Mouse (Mus musculus) erythroblast, embryonic 14.5 days (primary cell): ENCODE measurements around the gene Dbndd2.

ENCODE experiments used
- GATA1 ChIP-seq: IDR thresholded peaks from 2 replicates; pipeline ENCODE4 v1.6.1; 2012; ENCODE audit warnings: low read length, inconsistent platforms, mixed read lengths
- TAL1 ChIP-seq: IDR thresholded peaks from 3 replicates; pipeline ENCODE4 v1.6.1; 2012; ENCODE audit warnings: low read length, inconsistent platforms, mixed read lengths

DNA sequence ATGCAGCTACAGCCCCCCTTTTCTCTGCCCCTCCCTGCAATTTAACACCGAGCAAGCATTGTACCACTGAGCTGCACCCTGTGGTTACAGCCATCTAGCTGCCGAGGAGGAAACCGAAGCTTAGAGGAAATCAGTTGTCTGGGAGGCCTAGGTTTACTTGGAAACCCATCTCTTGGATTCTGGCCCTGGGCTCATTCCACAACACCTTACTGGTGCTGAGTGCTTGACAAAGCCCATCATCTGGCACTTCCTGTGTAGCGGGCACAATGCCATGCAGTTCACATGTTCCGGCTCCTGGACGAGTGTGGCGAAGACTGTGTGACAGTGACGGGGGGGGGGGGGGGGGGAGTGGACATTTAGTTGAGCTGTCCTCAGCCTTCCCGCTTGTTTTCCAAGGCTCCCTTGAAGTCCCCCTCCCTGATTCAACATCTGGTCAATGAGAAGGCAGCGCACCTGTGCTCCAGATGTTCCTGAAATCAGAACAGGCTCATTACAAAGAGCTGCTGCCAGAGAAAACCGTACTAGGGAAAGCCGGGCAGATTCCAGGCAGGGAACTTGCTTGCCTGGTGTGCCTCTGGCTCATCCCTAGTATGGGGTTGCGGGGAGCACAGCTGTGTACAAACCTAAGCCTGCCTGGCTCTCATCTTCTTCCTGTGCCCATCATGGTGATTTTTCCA, 33.8 kb upstream of the Dbndd2 start:
- no peak for TF ChIP-seq TAL1
- no peak for TF ChIP-seq GATA1
